Mouse (Mus musculus) mammary gland, adult 2 months (tissue): ENCODE measurements around the gene Elovl2. TPM values are rescaled to one million over a fixed set of nuclear protein-coding genes. Genes with fewer than 3 reads are reported as not detected.

Experiments used
- polyA plus RNA-seq: library from polyadenylated mRNA; depleted of rRNA; stranded (reverse); fragments of >200 nt; gene quantifications from 2 replicates; pipeline ENCODE4 v1.2.3, GENCODE M21; 2012; ENCODE audit warnings: low replicate concordance; rRNA removed

Gene Elovl2
- 0.35 TPM in 1 of 2 replicates, not detected in the other for polyA plus RNA-seq

DNA sequence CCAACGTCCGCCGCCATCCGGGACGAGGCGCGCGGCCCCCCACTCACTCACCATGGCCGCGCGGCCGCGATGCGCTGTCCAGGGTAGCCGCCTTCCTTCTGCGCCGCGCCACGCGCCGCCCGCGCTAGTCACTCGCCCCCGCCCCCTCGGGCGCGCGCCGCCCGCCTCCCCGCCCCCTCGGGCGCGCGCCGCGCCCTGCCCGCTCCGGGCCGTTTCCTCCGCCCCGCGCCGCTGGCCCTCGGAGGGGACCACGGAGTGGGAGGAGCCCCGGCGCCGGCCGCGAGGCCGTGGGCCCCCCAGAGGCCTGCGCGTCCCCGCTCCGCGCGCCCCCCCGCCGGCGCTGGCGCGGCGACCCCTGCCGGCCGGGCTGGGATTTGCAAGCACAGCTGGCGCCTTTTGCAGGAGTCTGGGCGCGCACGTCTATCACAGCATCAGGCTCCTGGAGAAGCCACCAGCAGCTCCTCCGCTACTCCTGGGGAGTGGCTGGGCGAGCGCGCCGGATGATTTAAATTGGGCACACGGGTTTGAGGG is at the start of gene Elovl2:
Gene Elovl2 (minus strand): TSS at position 102 of the 531 bp plus-strand sequence.

GRCm38 (mm10) chr13:41249538-41250317 is 29.5 kb upstream of the Elovl2 start, which contains the start of gene Smim13:
Gene Smim13, plus strand, starts transcription at chr13:41249844.

Other genes with a start within 250 kb of the Elovl2 start
- gene Pak1ip1, start 219.4 kb downstream of the Elovl2 start, polyA plus RNA-seq, result 40.0 and 54.5 TPM in 2 replicates
- 86.8 and 152 TPM in 2 replicates for gene Tmem14c, start 204.1 kb downstream of the Elovl2 start, polyA plus RNA-seq
- gene Mak, start 140.7 kb downstream of the Elovl2 start, polyA plus RNA-seq, result 0.10 TPM in 1 of 2 replicates, not detected in the other
- 0.05 TPM in 1 of 2 replicates, not detected in the other for gene Gcm2, start 109.4 kb downstream of the Elovl2 start, polyA plus RNA-seq
- gene Sycp2l, start 106.1 kb downstream of the Elovl2 start, polyA plus RNA-seq, result not detected in 2 replicates
- gene Smim13, start 29.4 kb upstream of the Elovl2 start, polyA plus RNA-seq, result 6.7 and 9.8 TPM in 2 replicates
- not detected in 2 replicates for gene Gm17364, start 53.6 kb upstream of the Elovl2 start, polyA plus RNA-seq